Mouse (Mus musculus): ENCODE data around the gene Klf9.

Klf9 gene

DNA sequence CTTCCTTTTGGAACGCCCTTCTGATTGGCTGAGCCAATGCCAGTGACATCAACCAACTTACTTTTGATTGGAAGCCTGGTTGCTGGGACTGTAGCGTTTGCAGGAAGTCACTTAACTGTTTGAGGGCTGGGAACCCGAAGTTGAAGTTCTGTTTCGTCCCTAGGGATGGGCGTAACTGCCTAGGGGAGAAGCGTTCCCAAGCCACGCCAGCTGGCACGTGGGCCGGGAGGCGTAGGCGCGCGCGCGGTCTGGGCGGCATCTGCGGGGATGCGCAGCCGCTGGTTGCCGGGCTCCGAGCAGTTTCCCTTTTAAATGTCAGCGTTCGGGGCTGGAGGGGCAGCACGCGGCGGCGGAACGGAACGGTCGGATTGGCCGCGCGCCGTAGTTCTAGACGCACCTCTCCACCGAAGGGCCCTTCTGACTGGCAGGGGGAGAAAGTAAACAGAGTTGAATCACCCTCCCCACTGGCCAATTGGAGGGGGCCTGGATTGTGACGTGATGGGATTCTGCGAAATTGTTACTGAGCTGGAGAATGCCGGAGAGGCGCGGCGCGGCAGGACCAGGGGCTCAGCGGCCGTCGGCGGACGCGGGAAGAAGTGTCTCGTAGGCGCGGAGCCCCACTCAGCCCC, at the start of gene Klf9:
Gene Klf9, plus strand, starts transcription at position 538 of the 629 bp plus-strand sequence.
- peak; percentile 94 to 96 for DNase-seq (ENCODE audit: low spot score in 2 of 2)

- no peak for DNase-seq (ENCODE audit: low spot score in 2 of 2)
Measured at GRCm38 (mm10) chr19:23091586-23091985, 49.4 kb upstream of the Klf9 start.

DNA sequence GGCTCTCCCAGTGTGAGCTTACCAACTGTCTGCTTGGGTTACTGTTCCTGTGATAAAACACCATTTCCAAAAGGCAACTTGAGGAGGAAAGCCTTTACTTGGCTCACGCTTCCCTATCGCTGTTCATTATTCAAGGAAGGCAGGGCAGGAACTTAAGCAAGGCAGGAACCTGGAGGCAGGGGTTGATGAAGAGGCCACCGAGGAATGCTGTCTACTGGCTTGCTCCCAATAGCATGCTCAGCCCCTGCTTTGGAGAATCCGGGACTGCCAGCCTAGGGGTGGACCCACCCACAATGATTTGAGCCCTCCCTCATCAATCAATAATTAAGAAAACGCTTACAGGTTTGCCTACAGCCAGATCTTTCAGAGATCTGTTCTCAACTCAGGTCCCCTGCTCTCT, 47.5 kb upstream of the Klf9 start:
- no peak for DNase-seq (ENCODE audit: low spot score in 2 of 2)

DNA sequence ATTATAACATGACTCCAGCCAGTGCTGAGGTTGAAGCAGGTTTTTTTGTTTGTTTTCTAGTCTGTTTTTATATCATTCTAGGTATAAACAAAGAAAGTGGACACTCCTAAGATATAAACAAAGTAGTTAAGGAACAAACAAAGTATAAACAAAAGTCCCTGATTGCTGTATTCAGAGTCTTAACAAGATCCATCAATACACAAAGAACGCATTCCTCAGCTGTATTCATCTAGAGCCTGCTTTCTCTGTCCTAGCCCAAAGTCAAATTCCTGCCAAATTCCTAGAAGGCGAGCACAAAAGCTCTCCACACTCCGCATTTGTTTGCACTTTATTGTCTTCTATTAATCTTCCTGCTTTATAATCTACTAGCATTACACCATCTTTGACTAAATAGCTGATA, 46.1 kb upstream of the Klf9 start:
- no peak for DNase-seq (ENCODE audit: low spot score in 2 of 2)

DNA sequence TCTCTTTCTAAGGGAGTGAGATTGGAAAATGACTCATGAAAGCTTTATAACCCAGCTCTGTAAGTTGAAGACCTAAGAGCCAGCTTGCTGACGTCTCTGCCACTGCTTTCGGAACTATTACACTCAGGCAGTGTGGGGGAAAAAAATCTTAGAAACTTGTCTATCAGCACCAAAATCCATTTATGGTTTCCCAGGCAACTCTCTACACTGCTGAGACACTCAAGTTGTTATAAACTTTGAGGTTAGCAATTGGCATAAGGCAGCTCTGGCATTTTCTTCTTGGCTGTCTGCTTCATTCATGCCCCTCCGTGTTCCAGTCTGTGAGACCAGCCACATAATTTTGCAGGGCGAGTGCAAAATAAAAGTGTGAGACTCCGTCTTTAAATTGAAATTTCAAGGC, 34.2 kb upstream of the Klf9 start:
- DNase-seq (ENCODE audit: low spot score in 2 of 2), result no peak

- no peak for DNase-seq (ENCODE audit: low spot score in 2 of 2)
Measured at GRCm38 (mm10) chr19:23107335-23107734, 33.7 kb upstream of the Klf9 start.

DNA sequence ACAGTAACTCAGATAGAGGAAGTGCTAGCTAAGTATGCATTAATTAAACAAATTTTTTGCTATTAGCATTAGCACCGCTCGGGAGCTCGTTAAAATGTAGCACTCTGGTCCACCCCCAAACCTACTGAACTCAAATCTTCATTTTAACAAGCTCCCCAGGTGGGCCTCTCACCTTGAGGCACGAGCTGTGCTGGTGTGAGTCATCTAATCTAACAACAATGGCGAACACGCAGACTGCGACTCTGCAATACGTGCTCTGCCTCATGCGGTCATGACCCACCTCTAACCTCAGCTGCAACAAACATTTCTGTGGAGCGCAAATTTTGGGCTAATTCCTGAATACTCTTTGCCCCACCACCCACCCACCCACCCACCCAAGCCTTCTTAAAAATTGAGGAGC, 19.2 kb upstream of the Klf9 start:
- no peak for DNase-seq (ENCODE audit: low spot score in 2 of 2)

DNA sequence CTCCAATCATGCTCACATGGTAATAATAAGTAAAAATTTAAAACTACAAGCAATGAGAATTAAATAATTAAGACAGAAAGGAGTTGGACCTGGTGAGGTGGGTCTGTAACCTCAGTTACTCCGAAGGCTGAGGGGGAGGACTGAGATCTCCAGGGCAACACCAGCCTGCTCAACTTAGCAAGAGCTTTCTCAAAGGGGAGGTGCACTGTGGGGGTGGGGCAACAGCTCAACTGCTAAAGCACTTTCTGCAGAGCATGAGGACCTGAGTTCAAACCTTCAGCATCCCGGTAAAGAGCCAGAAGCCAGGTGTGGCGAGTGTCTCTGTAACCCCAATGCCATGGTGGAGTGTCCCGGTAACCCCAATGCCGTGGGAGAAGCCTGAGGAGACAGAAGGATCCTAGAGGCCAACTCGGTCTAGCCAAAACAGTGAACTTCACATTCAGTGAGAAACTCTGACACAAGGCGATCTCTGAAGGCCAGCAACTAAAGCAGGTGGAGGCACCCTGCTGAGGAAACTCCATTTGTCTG, 16.9 kb upstream of the Klf9 start:
- DNase-seq (ENCODE audit: low spot score in 2 of 2), result no peak

DNA sequence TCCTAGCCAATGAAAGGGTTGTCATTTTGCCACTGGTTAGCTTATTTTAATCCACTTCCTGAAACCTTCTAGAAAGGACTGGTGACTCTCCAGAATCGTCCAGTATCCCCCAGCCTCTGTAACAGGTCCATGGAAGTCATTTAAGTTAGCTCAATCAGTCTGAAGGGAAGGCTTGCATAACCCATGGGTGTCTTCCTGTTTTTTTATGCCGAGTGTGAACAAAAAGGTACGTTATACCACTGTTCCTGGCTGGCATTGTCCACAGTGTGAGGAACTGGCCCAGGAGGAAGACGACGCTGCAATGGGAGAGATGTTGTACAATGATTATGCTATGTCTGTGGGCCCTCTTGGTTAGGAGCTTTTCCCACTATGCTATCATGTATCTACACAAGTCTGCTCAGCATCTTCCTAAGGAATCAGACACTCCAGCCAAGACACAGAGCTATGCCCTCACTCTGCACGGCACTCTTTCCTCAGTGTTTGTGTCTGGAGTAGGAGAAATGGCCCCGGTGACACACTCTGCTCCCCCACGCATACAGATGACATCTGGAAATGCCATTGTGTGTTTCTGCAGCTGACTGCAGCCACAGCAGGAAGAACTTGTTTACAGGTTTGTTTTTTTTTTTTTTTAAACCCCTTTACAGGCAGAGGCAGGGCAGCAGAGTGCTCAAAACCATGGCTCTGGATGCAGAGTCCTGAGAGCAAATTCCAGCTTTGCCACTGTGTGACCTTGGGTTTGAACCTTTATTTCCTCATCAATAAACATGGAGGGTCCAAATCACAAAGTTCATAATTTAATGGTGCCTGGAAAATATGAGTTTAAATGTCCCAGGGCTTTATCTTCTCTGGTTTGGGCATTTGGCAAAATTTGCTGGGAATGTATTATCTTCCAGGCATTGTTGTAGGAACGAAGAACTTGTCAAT, 15.5 kb upstream of the Klf9 start:
- DNase-seq (ENCODE audit: low spot score in 2 of 2), result no peak

DNA sequence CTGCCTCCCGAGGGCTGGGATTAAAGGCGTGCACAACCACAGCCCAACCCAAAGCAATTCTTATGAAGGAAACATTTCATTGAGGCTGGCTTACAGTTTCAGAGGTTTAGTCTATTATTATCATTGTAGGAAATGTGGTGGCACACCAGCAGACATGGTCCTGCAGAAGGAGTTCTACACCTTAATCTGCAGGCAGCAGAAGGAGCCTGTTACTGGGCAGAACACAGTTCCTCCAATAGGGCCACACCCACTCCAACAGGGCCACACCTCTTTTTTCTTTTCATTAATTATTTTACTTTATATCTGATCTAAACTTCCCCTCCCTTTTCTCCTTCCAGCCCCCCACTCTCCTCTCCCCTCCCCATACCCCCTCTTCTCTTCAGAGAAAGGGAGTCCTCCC, 11.1 kb upstream of the Klf9 start:
- DNase-seq (ENCODE audit: low spot score in 2 of 2), result no peak

DNA sequence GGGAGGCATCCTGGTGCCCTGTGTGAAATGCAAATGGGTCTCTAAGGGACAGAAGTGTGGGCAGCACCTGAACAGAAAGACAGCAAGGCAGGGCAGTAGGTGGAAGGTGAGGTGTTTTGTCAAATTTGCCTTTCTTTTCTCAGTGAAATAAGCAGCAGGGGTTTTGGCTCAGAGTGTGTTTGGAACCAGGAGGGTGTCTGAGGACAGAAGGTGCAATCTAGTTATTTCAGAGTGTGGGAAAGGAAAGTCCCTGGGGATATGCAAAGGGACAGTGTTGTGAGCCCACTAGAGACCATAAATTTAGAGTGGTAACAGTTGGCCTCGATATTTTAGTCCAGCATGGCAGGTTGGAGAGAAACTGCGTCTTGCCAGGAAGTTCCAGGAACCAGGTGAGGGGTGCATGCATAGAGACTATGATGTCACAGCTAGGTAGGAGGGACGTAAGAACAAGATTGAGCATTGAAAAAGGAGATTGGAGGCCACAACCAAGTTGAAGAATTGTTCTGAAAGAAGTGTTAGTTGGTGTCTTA, 8.9 kb upstream of the Klf9 start:
- DNase-seq (ENCODE audit: low spot score in 2 of 2), result no peak

DNA sequence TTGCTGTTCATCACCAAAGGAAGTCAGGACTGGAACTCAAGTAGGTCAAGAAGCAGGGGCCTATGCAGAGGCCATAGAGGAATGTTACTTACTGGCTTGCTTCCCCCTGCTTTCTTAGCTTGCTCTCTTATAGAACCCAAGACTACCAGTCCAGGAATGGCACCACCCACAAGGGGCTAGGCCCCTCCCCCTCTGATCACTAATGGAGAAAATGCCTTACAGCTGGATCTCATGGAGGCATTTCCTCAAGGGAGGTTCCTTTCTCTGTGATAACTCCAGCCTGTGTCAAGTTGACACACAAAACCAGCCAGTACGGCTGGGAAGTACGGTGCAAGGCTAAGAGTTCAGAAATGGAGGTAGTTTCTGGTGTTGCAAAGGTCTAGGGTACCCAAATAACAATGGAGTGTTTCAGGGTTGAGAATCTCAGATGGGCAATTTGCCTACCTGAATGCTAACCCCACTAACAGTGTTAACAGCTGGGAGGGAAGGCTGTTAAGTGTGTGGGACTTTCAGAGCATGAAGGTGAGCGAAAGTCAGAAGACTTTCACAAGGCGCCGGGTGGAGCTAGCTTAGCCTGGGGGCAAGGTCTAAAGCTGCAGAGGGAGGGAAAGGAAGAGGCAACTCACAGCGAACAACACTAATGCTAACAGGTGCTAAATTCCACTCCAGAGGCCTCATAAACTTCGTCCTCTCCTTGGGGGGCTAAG, 8.2 kb upstream of the Klf9 start:
- no peak for DNase-seq (ENCODE audit: low spot score in 2 of 2)

GRCm38 (mm10) chr19:23133427-23134094, 7.5 kb upstream of the Klf9 start:
- no peak for DNase-seq (ENCODE audit: low spot score in 2 of 2)

DNA sequence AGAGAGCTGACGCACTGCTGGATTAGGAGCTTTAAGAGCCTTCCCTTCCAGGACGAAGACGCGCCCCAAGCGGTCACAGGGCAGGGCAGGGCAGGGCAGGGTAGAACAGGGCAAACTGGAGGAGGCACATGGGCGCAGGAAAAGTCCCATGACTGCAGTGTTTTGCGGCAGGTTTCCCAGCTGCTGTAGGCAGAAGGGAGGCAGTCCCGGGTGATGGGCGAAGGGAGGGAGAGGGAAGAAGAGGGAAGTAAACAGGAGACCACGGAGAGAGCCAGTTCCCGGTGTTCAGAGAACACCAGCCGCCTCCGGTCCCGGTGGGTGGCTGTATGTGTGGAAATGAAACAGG, 7.0 kb upstream of the Klf9 start:
- DNase-seq (ENCODE audit: low spot score in 2 of 2), result peak; percentile 64 to 86

DNA sequence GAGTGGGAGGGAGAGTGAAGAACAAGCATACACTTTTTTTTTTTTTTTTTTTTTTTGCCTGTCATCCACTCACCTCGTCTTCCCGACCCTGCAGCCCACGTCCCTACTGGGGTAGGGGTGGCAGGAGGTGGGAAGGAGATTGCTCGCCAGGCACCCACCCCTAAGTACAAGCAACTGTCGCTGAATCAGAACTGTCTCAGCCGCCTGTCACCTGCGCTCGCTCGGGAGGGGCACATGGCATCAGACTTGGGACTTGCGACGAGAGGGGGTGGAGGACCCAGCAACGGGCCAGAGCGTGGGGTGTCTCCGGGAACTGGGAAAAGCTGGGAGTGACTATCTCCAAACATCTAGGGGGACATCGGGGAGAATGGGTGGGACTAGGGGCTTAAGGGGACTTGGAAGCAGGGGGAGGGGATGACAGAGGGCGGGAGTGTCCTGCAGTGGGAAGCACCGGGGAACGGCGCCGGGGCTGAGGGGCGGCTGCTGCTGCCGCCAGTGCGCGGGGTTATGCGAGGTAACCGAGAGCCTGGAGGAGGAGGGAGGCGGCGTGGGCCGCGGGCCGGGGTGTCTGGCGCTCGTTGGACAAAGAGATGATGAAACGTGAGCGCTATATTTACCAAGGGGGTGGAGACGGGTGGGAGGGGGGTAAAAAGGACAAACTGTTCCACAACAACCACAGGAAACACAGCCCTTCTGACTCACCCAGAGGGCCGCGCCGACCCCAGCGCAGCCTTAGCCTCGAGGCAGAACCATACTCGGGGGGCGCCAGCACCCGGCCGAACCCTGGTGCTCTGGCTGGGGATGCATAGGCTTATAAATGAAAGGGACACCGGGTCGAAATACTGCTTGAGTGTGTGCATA, 6.4 kb upstream of the Klf9 start:
- DNase-seq (ENCODE audit: low spot score in 2 of 2), result peak; percentile 76 to 95

DNA sequence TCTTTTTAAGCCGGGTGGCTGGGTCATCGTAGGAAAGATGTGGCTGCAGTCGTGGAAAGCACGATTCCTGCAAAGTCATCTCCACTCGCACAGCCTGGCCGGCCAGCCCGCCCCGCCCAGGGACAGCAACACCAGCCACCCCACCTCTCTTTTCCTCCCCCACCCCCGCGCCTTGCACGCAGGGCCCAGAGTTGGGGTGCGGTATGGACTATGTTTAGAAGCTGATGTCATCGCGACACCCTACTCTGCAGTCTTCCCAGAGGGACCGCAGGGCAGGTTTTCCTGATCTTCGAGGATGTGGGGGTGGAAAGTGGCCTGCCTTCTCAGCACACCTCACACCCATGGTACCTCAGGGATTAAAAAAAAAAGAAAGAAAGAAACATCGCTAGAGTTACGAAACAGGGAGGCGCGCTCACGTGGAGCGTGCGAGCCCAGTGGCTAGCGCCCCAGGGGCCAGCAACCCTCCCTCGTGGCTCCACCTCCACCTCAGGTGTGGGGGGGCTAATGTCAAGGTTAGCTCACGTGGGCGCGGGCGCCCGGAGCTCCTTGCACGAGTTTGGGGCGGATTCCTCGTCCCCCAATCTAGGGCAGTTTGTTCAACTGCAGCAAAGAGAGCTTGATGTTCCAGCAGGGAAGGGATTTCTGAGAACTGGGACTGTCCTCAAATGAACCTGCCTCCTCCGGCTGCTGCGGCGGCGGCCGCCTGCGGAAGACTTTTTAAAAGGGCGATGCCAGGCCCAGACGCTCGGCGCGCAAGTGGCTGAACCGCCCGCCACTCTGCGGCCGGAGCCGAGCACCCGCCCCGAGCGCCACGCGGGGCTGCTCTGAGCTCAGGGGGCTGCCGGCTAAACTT, 5.5 kb upstream of the Klf9 start:
- DNase-seq (ENCODE audit: low spot score in 2 of 2), result peak; percentile 81 to 89

GRCm38 (mm10) chr19:23136202-23136850, 4.7 kb upstream of the Klf9 start:
- DNase-seq (ENCODE audit: low spot score in 2 of 2), result peak in 1 of 2 experiments; percentile 74

- no peak for DNase-seq (ENCODE audit: low spot score in 2 of 2)
Measured at GRCm38 (mm10) chr19:23137295-23137694, 3.7 kb upstream of the Klf9 start.
